Mouse (Mus musculus) midbrain, embryonic 14.5 days (tissue): ENCODE data around the gene Dok5. TPM values are rescaled to one million over a fixed set of nuclear protein-coding genes. Genes with fewer than 3 reads are reported as not detected.

Source experiments
- ATAC-seq: fragments of 200-750 bp; cut with Nextera tagmentation; 2 replicates; pipeline ENCODE4 v1.8.0; 2017; ENCODE audit warnings: moderate number of reproducible peaks, moderate library complexity; ENCODE audit not compliant: low FRiP score, low TSS enrichment
- DNase-seq: peaks from one replicate; pipeline ENCODE4 v3.0.0-alpha.2; 2015
- H3K27ac ChIP-seq: fragments of 300-500 bp; sonication (generic); replicated peaks from 2 replicates; pipeline ENCODE4 v1.5.1; 2014; ENCODE audit warnings: mild to moderate bottlenecking, low read depth, low read length, moderate library complexity
- H3K27me3 ChIP-seq: fragments of 300-500 bp; sonication (generic); 2 replicates; pipeline ENCODE4 v1.6.1; 2014; ENCODE audit warnings: low read length, control low read depth, mixed read lengths; ENCODE audit not compliant: control insufficient read depth, insufficient read depth
- H3K36me3 ChIP-seq: fragments of 300-500 bp; sonication (generic); 2 replicates; pipeline ENCODE4 v1.6.1; 2014; ENCODE audit warnings: low read length, control low read depth; ENCODE audit not compliant: control insufficient read depth, insufficient read depth
- H3K4me1 ChIP-seq: fragments of 300-500 bp; sonication (generic); 2 replicates; pipeline ENCODE4 v1.6.1; 2014; ENCODE audit warnings: mild to moderate bottlenecking, antibody characterized with exemption, low read length, control low read depth; ENCODE audit not compliant: control insufficient read depth, insufficient read depth
- H3K4me2 ChIP-seq: fragments of 300-500 bp; sonication (generic); 2 replicates; pipeline ENCODE4 v1.6.1; 2014; ENCODE audit warnings: mild to moderate bottlenecking, low read length, moderate library complexity
- H3K4me3 ChIP-seq: fragments of 300-500 bp; sonication (generic); replicated peaks from 2 replicates; pipeline ENCODE4 v1.5.1; 2014; ENCODE audit warnings: low read depth, low read length
- H3K9ac ChIP-seq: fragments of 300-500 bp; sonication (generic); replicated peaks from 2 replicates; pipeline ENCODE4 v1.6.1; 2014; ENCODE audit warnings: mild to moderate bottlenecking, low read length, moderate library complexity
- H3K9me3 ChIP-seq: fragments of 300-500 bp; sonication (generic); 2 replicates; pipeline ENCODE4 v1.6.1; 2016; ENCODE audit warnings: low read length, control low read depth, mixed read lengths; ENCODE audit not compliant: control insufficient read depth
- WGBS: fragments of 180-500 bp; shearing (Covaris S2); extraction: QIAGEN DNeasy Blood & Tissue Kit; methylation state at CpG from one replicate; pipeline ENCODE4 v1.1.7; 2014; 5-methylcytosine and 5-hydroxymethylcytosine counted together
- polyA plus RNA-seq: library from polyadenylated mRNA; unstranded; fragments of >200 nt; fragmentation: Nextera tagmentation; extraction: Ambion mirVana; gene quantifications from 2 replicates; pipeline ENCODE4 v1.2.1, GENCODE M21; 2014

Gene Dok5
- polyA plus RNA-seq, 1 experiment from 2014 or later: 43.0 TPM

DNA sequence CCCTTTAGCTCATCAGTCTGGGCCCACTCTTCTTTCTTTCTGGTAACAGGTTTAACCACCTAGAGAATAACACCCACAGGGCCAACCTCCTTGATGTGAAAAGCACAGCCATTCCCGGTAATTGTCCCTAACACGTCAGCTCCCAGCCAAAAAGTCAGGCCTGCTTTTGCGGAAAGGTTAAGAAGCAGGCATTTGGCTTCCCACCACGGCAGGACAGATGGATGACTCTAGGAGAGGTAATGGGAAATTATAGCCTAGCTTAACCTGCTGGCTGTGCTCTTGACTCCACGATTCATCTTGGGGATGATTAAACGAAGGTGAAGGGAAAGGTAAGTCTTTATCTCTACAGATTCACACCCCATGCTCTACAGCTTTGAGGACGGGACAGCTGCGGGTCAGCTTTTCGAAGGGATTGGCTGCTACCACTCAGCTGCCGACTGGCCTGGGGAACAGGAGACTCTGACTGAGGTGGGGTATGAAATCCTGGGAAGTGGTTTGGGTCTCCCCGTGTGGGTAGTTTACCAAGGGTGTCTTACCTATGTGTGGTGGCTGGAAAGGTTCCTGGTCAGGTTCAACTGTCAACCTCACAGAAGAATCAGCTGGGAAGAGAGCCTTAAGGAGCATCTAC, 18.8 kb upstream of the Dok5 start:
- Histone ChIP-seq H3K27me3 (no peaks in the 10 kb centered on the region), H3K9me3 (no peaks in the 10 kb centered on the region), H3K4me3 (no peak overlapping the region), H3K27ac (no peak overlapping the region), H3K36me3 (no peaks in the 10 kb centered on the region), H3K4me1 (no peaks in the 10 kb centered on the region), H3K4me2 (no peak overlapping the region), H3K9ac (no peak overlapping the region)
- no peak for DNase-seq
- WGBS: 90% methylated on average over 11 of the region's 11 CpGs
- no peak for ATAC-seq

DNA sequence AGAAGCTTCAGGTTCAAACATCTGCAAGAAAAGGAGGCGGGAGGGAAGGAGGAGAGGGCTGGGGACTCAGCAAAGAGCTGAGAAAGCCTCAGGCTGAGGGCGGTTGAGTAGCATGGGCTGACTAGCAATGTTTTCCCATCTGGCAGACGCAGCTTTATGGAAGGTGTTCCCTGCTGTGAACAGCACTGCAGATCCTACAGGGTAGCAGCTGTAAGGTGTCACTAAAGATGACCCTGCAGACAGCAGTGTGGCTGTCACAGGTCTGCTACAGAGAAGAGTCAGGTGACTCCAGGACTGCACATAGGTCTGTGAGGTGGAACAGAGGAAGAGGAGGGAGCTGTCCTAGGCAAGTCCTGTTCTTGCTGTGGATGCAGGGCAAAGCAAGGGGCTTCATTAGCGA, 11.2 kb upstream of the Dok5 start:
- WGBS: 52% methylated on average over 4 of the region's 4 CpGs
- Histone ChIP-seq H3K27ac (no peak overlapping the region), H3K9me3 (no peaks in the 10 kb centered on the region), H3K4me3 (no peak overlapping the region), H3K4me2 (no peak overlapping the region), H3K36me3 (no peaks in the 10 kb centered on the region), H3K4me1 (no peaks in the 10 kb centered on the region), H3K9ac (no peak overlapping the region), H3K27me3 (no peaks in the 10 kb centered on the region)
- no peak for DNase-seq
- no peak for ATAC-seq

DNA sequence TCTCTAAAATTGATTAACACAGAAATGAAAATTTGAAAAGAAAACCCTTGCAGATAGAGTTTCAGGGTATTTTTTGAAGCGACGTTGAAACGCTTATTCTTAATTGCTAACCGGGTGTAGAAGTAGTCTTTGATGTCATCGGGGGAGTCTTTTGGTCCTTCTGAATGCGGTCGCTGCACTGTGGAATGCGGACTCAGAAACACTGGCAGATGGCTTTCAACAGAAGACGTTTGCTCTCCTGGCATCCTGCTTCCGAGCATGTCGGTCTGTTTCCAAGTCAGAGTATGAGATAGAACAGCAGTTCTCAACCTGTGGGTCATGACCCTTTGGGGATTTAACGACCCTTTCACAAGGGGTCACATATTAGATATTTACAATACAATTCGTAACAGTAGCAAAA, 7.5 kb upstream of the Dok5 start:
- Histone ChIP-seq H3K4me2 (no peak overlapping the region), H3K27me3 (no peaks in the 10 kb centered on the region), H3K27ac (no peak overlapping the region), H3K4me3 (no peak overlapping the region), H3K36me3 (no peaks in the 10 kb centered on the region), H3K4me1 (no peaks in the 10 kb centered on the region), H3K9me3 (no peaks in the 10 kb centered on the region), H3K9ac (no peak overlapping the region)
- no peak for DNase-seq
- no peak for ATAC-seq
- WGBS: 67% methylated on average over 13 of the region's 13 CpGs

DNA sequence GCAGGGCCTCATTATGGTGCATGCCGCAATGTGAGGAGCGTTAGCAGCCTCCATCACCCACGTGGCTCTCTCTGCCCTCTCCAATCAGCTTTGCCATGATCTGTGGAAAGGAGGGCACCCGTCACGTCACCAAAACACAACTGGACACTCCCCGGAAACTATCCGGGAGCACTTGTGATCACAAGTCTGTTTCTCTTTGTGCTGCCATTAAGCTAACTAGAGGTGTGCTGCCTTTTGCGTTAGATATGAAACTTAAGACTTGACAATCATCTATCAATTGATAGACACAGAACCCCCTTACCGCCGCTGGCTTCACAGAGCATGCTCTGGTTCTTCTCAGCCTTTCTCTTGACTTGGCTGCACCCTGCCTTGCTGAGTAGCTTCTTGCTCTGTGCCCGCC, 6.9 kb upstream of the Dok5 start:
- no peak for DNase-seq
- Histone ChIP-seq H3K27ac (no peak overlapping the region), H3K27me3 (no peaks in the 10 kb centered on the region), H3K4me1 (no peaks in the 10 kb centered on the region), H3K4me3 (no peak overlapping the region), H3K4me2 (no peak overlapping the region), H3K9ac (no peak overlapping the region), H3K36me3 (no peaks in the 10 kb centered on the region), H3K9me3 (no peaks in the 10 kb centered on the region)
- ATAC-seq: no peak
- 90% methylated on average over 11 of the region's 11 CpGs for WGBS

DNA sequence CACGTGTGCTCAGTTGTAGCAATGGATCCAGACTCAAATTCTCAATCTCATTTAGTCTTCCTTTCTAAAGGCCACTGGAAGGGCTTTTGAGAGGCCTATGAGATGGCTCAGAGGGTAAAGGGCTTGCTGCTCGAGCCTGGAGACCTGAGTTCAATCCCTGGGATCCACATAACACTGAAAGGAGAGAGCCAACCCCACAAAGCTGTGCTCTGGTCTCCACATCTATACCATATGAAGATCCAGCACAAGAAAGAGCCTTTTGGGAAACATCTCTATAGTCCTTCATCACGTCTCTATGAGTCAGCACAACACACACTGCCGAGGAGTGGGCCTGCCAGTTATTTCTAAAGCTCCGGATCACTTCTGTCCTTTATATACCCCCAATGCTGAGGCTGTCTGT, 5.8 kb upstream of the Dok5 start:
- no peaks in the 10 kb centered on the region for H3K9me3 ChIP-seq
- H3K4me2 ChIP-seq: no peak overlapping the region
- H3K27me3 ChIP-seq: no peaks in the 10 kb centered on the region
- 88% methylated on average over 5 of the region's 5 CpGs for WGBS
- no peak overlapping the region for H3K27ac ChIP-seq
- no peak overlapping the region for H3K4me3 ChIP-seq
- no peaks in the 10 kb centered on the region for H3K36me3 ChIP-seq
- DNase-seq: no peak
- H3K9ac ChIP-seq: no peak overlapping the region
- ATAC-seq: no peak
- H3K4me1 ChIP-seq: 0 out of 2 replicates have a peak, but pooled peaks cover 2% of the 10 kb centered on the region

DNA sequence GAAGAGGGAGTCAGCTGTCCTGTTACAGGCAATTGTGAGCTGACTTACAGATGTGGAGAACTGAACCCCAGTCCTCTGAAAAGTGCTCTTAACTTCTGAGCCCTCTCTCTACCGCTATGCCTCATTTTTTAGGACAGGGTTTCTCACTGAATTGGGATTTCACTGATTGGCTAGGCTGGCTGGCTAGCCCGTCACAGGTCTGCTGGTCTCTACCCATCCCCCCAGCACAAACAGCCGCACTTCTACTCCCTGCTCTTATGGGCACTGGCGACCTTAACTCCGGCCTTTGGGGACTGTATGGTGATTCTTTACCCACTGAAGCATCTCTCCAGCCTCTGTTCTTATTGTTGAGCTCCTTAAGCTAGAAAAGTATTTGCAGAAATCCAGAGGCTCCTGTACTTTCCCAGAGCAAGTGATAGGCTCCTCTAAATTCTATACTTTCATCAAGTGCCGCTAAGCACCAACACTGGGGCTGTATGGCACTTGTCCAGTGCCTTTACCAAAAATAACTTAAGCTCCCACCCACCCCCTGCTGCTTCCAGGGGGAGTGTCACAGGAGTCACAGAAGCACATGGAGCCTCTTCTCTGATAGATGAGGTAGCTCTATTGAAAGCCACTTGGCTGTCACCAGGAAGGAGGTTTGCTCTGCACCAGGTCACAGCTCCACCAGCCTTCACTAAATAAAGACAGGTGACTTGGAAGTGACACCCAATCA, 4.5 kb upstream of the Dok5 start:
- Histone ChIP-seq H3K9ac (no peak overlapping the region), H3K4me2 (no peak overlapping the region), H3K27me3 (no peaks in the 10 kb centered on the region), H3K4me3 (no peak overlapping the region), H3K27ac (no peak overlapping the region), H3K9me3 (no peaks in the 10 kb centered on the region), H3K36me3 (no peaks in the 10 kb centered on the region), H3K4me1 (peaks cover 12% of the 10 kb centered on the region)
- DNase-seq (no peak), ATAC-seq (no peak)
- WGBS: 32% methylated on average over 6 of the region's 6 CpGs

DNA sequence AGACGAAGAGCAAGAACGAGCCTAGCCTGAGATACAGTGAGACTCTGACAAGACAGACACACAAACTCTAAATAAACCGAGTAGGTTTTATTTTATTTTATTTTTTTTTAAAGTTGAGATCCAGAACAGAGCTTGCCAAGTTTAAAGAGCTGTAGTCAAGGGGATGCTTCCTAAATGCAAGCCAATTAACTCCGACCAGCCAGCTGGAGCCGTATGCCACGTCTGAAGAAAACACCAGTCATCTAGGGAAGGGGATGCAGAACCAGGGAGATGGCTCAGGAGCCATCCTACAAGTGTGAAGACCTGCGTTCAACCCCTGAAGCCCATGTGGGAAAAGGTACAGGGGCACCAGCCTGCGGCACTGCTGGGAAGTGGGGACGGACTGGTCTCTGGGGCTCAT, 2.7 kb upstream of the Dok5 start:
- ATAC-seq: no peak
- Histone ChIP-seq H3K9ac (no peak overlapping the region), H3K27ac (no peak overlapping the region), H3K36me3 (no peaks in the 10 kb centered on the region), H3K4me2 (no peak overlapping the region), H3K4me3 (no peak overlapping the region), H3K4me1 (peaks cover 26% of the 10 kb centered on the region), H3K27me3 (no peaks in the 10 kb centered on the region), H3K9me3 (no peaks in the 10 kb centered on the region)
- 90% methylated on average over 9 of the region's 9 CpGs for WGBS
- DNase-seq: no peak

DNA sequence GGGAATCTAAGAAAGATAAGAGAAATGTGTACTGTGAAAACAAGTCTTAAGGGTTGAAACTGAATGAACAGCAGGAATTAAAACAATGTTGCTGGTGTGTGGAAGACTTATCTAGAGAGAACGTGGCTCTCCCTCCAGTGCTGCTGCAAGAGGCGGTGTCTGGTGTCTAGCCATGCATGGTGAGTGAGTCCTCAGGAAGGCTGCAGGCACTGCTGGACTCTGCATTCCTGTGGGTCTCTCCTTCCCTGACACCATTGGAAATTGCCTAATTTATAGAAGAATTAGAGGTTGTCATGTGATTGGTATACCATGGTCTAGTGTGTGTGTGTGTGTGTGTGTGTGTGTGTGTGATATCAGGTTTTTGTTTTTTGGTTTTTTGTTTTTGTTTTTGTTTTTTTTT, 1.9 kb upstream of the Dok5 start:
- H3K9ac ChIP-seq: no peak overlapping the region
- ATAC-seq (no peak), DNase-seq (no peak)
- no peak overlapping the region for H3K4me3 ChIP-seq
- peaks cover 32% of the 10 kb centered on the region for H3K4me1 ChIP-seq
- H3K27ac ChIP-seq: no peak overlapping the region
- no peaks in the 10 kb centered on the region for H3K36me3 ChIP-seq
- WGBS: 42% methylated on average over 2 of the region's 2 CpGs
- no peaks in the 10 kb centered on the region for H3K9me3 ChIP-seq
- no peaks in the 10 kb centered on the region for H3K27me3 ChIP-seq
- no peak overlapping the region for H3K4me2 ChIP-seq

DNA sequence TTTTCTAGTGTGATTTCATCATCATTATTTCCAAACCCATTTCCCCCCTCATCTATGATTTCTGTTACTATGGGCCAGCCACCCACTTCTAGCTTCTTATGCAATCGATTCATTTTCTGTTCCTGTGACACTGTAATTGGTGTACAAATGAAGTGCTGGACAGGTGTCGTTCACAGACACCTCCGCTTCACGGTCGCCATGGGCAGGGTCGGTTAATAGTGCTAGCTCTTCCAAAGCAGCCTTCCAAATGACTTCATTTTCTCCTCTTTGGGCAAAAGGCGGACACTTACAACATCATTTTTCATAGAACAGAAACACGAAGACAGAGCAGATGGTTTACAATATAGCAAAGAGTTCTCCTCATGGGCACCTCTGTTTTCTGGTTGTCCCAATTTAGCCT, 1.5 kb upstream of the Dok5 start:
- Histone ChIP-seq H3K4me2 (no peak overlapping the region), H3K4me1 (peaks cover 34% of the 10 kb centered on the region)

More for the DNA sequence above, 1.5 kb upstream of the Dok5 start:
- no peaks in the 10 kb centered on the region for H3K9me3 ChIP-seq
- no peak overlapping the region for H3K4me3 ChIP-seq
- H3K36me3 ChIP-seq: no peaks in the 10 kb centered on the region
- ATAC-seq (no peak), DNase-seq (no peak)
- H3K9ac ChIP-seq: no peak overlapping the region
- no peaks in the 10 kb centered on the region for H3K27me3 ChIP-seq
- 93% methylated on average over 8 of the region's 8 CpGs for WGBS
- no peak overlapping the region for H3K27ac ChIP-seq
